Mouse (Mus musculus): ENCODE data around the gene Trim27. TPM values are rescaled to one million over a fixed set of nuclear protein-coding genes. Genes with fewer than 3 reads are reported as not detected.

Gene Trim27
- total and polyA plus RNA-seq, 3 experiments, result 134 to 198 (median 146) TPM

GRCm38 (mm10) chr13:21161591-21161990 is 17.7 kb upstream of the Trim27 start:
- Histone ChIP-seq H3K79me2 (replicated peaks; ENCODE audit: control insufficient read depth, extremely low read depth, insufficient read depth, poor library complexity, severe bottlenecking) (no peaks in the 10 kb centered on the region), H3K27me3 (replicated peaks) (peaks cover 26% of the 10 kb centered on the region), H3K4me1 (ENCODE audit: control insufficient read depth in 1 of 2, insufficient read depth in 2 of 2) (peaks cover 0 to 3% of the 10 kb centered on the region in 2 experiments; a peak in 2 of 4 replicates), H3K4me2 (ENCODE audit: insufficient read depth, low read depth, poor library complexity, severe bottlenecking) (peak overlapping the region; percentile 55), H3K9ac (ENCODE audit: insufficient read depth, low read depth) (no peak overlapping the region; the same call in 1 of the 2 replicates), H3K36me3 (replicated peaks in 1 of 2; ENCODE audit: control insufficient read depth in 1 of 2, insufficient read depth in 1 of 2, low read length in 1 of 2) (no peaks in the 10 kb centered on the region), H3K9me3 (replicated peaks; ENCODE audit: low read length) (no peaks in the 10 kb centered on the region), H3K4me3 (replicated peaks in 1 of 3; ENCODE audit: low read depth in 2 of 3, low read length in 2 of 3, poor library complexity in 1 of 3) (peak overlapping the region; percentile 23 to 54 (median 40)), H3K27ac (ENCODE audit: insufficient read depth, low read depth) (no peak overlapping the region)
- TF ChIP-seq RAD21 (IDR thresholded peaks at IDR 0.05; ENCODE audit: low read depth, low read length) (no peak), ZNF384 (IDR thresholded peaks at IDR 0.05; ENCODE audit: low read depth, low read length) (0 out of 2 replicates have a peak, but pooled peaks have one; percentile 6)
- in situ Hi-C loops (cut with MboI; ENCODE audit: low pct_ligation_motif_present, low pct_unique_long_range_greater_than_20kb, low sequenced_read_pairs) (loop anchor here (5.0 to 25.0 kb wide), 4 partner anchors 166 to 1049 kb away; no protein-coding TSS in a partner anchor), dilution Hi-C loops (cut with MboI; ENCODE audit: extremely low pct_ligation_motif_present, extremely low pct_unique_long_range_greater_than_20kb, low sequenced_read_pairs) (no loop called here)
- DNase-seq (ENCODE audit: extremely low read depth), result no peak

GRCm38 (mm10) chr13:21162591-21162990 is 16.7 kb upstream of the Trim27 start:
- dilution Hi-C loops (cut with MboI; ENCODE audit: extremely low pct_ligation_motif_present, extremely low pct_unique_long_range_greater_than_20kb, low sequenced_read_pairs), result no loop called here
- no peaks in the 10 kb centered on the region for H3K36me3 ChIP-seq (replicated peaks in 1 of 2; ENCODE audit: control insufficient read depth in 1 of 2, insufficient read depth in 1 of 2, low read length in 1 of 2)
- in situ Hi-C loops (cut with MboI; ENCODE audit: low pct_ligation_motif_present, low pct_unique_long_range_greater_than_20kb, low sequenced_read_pairs), result loop anchor here (5.0 to 25.0 kb wide), 4 partner anchors 165 to 1050 kb away; no protein-coding TSS in a partner anchor
- peaks cover 0 to 3% of the 10 kb centered on the region in 2 experiments; a peak in 2 of 4 replicates for H3K4me1 ChIP-seq (ENCODE audit: control insufficient read depth in 1 of 2, insufficient read depth in 2 of 2)
- H3K79me2 ChIP-seq (replicated peaks; ENCODE audit: control insufficient read depth, extremely low read depth, insufficient read depth, poor library complexity, severe bottlenecking), result no peaks in the 10 kb centered on the region
- H3K27ac ChIP-seq (ENCODE audit: insufficient read depth, low read depth), result no peak overlapping the region
- no peak overlapping the region for H3K9ac ChIP-seq (ENCODE audit: insufficient read depth, low read depth)
- peaks cover 26% of the 10 kb centered on the region for H3K27me3 ChIP-seq (replicated peaks)
- 0 out of 2 replicates have a peak overlapping the region, but pooled peaks have one; percentile 4 for H3K4me2 ChIP-seq (ENCODE audit: insufficient read depth, low read depth, poor library complexity, severe bottlenecking)
- H3K4me3 ChIP-seq (replicated peaks in 1 of 3; ENCODE audit: low read depth in 2 of 3, low read length in 2 of 3, poor library complexity in 1 of 3), result no peak overlapping the region
- no peak for DNase-seq (ENCODE audit: extremely low read depth)
- H3K9me3 ChIP-seq (replicated peaks; ENCODE audit: low read length), result no peaks in the 10 kb centered on the region
- TF ChIP-seq KAT2A (IDR thresholded peaks at IDR 0.05; ENCODE audit: insufficient replicate concordance, low read length), result no peak
- TF ChIP-seq BHLHE40 (IDR thresholded peaks at IDR 0.05; ENCODE audit: low read depth, low read length), result peak; percentile 30; the same call in 1 of the 2 replicates
- TF ChIP-seq GABPA (IDR thresholded peaks at IDR 0.05; ENCODE audit: insufficient replicate concordance, low read depth, low read length), result no peak
- TF ChIP-seq ZKSCAN1 (IDR thresholded peaks at IDR 0.05; ENCODE audit: borderline replicate concordance, low read depth, low read length), result no peak

GRCm38 (mm10) chr13:21166936-21167909 is 12.0 kb upstream of the Trim27 start:
- Histone ChIP-seq H3K36me3 (replicated peaks in 1 of 2; ENCODE audit: control insufficient read depth in 1 of 2, insufficient read depth in 1 of 2, low read length in 1 of 2) (no peaks in the 10 kb centered on the region), H3K9ac (ENCODE audit: insufficient read depth, low read depth) (peak overlapping the region; percentile 47; the same call in 1 of the 2 replicates), H3K79me2 (replicated peaks; ENCODE audit: control insufficient read depth, extremely low read depth, insufficient read depth, poor library complexity, severe bottlenecking) (no peaks in the 10 kb centered on the region), H3K4me3 (replicated peaks in 1 of 3; ENCODE audit: low read depth in 2 of 3, low read length in 2 of 3, poor library complexity in 1 of 3) (peak overlapping the region; percentile 53 to 74 (median 64)), H3K4me1 (ENCODE audit: control insufficient read depth in 1 of 2, insufficient read depth in 2 of 2) (peaks cover 6 to 11% of the 10 kb centered on the region in 2 experiments; a peak in 3 of 4 replicates), H3K27ac (ENCODE audit: insufficient read depth, low read depth) (no peak overlapping the region), H3K4me2 (ENCODE audit: insufficient read depth, low read depth, poor library complexity, severe bottlenecking) (peak overlapping the region; percentile 97), H3K9me3 (replicated peaks; ENCODE audit: low read length) (no peaks in the 10 kb centered on the region), H3K27me3 (replicated peaks) (peaks cover 19% of the 10 kb centered on the region)
- in situ Hi-C loops (cut with MboI; ENCODE audit: low pct_ligation_motif_present, low pct_unique_long_range_greater_than_20kb, low sequenced_read_pairs) (loop anchor here (25.0 kb wide), 3 partner anchors 230 to 1055 kb away; no protein-coding TSS in a partner anchor), dilution Hi-C loops (cut with MboI; ENCODE audit: extremely low pct_ligation_motif_present, extremely low pct_unique_long_range_greater_than_20kb, low sequenced_read_pairs) (no loop called here)
- DNase-seq (ENCODE audit: extremely low read depth), result peak; percentile 84
- TF ChIP-seq POLR2A (IDR thresholded peaks at IDR 0.05; ENCODE audit: low read depth, low read length) (no peak), CTCF (conservative IDR thresholded peaks at IDR 0.05 in 1 of 2, IDR thresholded peaks at IDR 0.05 in 1 of 2; ENCODE audit: low read depth in 2 of 2, low read length in 2 of 2) (no peak), PAX5 (IDR thresholded peaks at IDR 0.05; ENCODE audit: low read length) (no peak), MYC (IDR thresholded peaks at IDR 0.05; ENCODE audit: low read depth, low read length) (peak; percentile 90), UBTF (IDR thresholded peaks at IDR 0.05; ENCODE audit: low read depth, low read length) (no peak), RAD21 (IDR thresholded peaks at IDR 0.05; ENCODE audit: low read depth, low read length) (no peak), SMC3 (IDR thresholded peaks at IDR 0.05; ENCODE audit: low read depth, low read length) (no peak), ETS1 (conservative IDR thresholded peaks at IDR 0.05; ENCODE audit: low read depth, low read length) (no peak), KAT2A (IDR thresholded peaks at IDR 0.05; ENCODE audit: insufficient replicate concordance, low read length) (peak; percentile 76; the same call in 1 of the 2 replicates), NELFE (IDR thresholded peaks at IDR 0.05; ENCODE audit: low read depth, low read length) (no peak), JUN (IDR thresholded peaks at IDR 0.05; ENCODE audit: insufficient read depth, low read depth, low read length) (no peak), POLR2AphosphoS2 (IDR thresholded peaks at IDR 0.05; ENCODE audit: low read depth, low read length) (no peak), CHD2 (IDR thresholded peaks at IDR 0.05; ENCODE audit: low read length) (no peak), NRF1 (IDR thresholded peaks at IDR 0.05; ENCODE audit: low read depth, low read length) (peak; percentile 64; the same call in 1 of the 2 replicates), ZNF384 (IDR thresholded peaks at IDR 0.05; ENCODE audit: low read depth, low read length) (no peak), BHLHE40 (IDR thresholded peaks at IDR 0.05; ENCODE audit: low read depth, low read length) (peak; percentile 60), IRF4 (IDR thresholded peaks at IDR 0.05; ENCODE audit: low read depth, low read length) (peak; percentile 43; the same call in 1 of the 2 replicates), USF2 (conservative IDR thresholded peaks at IDR 0.05; ENCODE audit: low read depth, low read length) (peak; percentile 29; the same call in 1 of the 2 replicates), JUND (conservative IDR thresholded peaks at IDR 0.05; ENCODE audit: low read depth, low read length) (peak; percentile 29; the same call in 1 of the 2 replicates)

All from CH12.LX (cell line).